Mouse (Mus musculus): ENCODE measurements at regions not wholly inside any gene's neighbourhood (a gene's known extent, or its start where the extent isn't known, plus 50 kb on each side); places are given as distances from the start of the nearest gene placed in this dataset.

DNA sequence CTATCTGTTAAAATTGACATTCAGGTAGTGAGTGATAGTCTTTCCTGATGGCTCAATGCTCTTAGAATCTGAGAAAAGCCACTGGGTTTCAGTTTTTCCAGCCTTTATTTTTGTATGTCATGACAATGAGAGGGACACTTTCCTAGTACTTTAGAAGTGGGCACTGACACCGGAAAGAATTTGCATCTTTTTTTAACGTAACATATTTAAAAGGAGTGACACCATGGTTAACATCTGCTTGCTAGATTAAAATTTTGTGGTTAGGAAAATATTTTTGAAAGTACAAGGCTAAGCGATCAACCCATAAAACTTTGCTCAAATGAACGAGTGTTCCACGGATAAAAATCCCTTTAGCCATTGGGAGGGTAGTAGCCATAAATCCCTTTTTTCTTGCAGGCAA lies 174.7 kb downstream of the 1700129C05Rik start:
- no peak for DNase-seq (ENCODE audit: low spot score)

DNA sequence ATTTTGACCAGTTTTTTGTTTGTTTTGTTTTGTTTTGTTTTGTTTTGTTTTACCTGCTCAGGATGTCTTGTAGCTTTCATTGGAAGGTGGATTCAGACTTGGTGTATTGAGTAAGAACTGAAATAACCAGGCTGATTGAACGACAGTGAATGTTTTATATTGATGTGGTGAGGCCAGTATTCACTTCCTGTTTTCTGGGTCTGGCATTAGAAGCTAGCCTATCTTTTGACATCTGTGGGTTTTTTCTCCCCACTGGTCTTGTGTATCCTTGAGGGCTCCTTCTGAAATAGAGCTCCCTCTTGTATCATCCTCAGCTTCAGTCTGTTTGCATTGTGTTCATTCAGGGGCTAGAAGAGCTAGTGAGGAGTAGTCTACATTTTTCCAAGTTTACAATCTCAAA lies 175.5 kb downstream of the 1700129C05Rik start:
- DNase-seq (ENCODE audit: low spot score) = no peak

DNA sequence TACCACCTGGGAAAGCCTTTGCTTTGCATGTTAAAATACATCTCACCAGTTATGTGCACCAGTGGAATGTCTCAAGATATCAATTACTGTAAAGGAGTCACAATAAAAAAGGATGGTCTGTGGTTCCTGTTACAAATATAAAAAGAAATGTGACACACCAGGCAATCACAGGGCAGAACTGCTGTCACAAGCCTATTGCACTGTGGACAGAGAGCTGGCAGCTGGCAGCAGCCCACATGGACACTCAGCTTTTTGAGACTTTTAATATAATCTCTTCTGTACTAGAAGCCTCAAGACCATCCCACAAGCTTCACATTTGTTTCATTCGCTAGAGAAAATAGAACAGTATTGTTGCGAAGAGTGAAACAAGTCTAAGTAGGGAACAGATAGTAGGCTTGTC lies 197.7 kb downstream of the 1700129C05Rik start:
- DNase-seq (ENCODE audit: low spot score) = no peak

DNA sequence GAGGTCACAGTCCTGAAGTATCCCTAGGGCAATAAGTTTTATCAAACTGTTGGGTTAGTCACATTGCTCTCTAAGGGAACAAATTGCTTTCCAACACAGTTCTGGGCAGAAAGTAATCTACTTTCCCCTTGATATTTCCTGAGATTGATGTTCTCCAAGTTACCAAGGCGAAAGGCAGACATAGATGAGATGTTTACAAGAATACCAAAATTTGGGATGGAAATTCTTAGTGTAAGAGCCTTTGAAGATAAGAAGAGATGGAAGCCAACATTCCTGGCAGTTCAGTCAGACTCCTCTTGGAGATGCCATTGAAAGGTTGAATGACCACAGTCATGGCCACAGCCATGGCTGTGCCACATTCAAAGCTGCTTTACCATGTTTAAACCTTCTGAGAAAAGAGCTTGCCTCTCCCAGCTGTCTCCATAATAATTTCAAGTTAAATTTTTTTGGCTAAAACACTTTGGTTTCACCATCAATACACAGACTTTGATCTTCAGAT lies 199.4 kb downstream of the 1700129C05Rik start:
- no peak for DNase-seq (ENCODE audit: low spot score)

DNA sequence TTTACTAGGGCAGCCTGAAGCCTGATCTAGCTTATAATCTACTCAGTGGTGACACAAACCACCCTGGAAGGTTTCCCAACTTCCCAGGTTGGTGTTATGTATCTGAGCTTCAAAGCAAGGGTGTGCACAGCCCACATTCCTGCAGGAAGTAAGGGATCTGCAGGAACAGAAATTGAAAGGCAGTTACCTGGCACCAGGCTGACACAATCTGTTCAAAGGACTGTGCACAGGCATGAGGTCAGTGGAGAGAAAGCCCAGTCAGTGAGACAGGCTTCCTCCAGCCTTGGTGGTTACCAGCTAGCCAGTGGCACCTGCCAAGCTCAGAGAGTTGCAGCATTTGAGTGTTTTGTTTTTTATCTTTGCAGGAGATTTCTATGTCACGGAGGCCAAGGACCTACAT lies 203.6 kb downstream of the 1700129C05Rik start:
- DNase-seq (ENCODE audit: low spot score) = no peak

DNA sequence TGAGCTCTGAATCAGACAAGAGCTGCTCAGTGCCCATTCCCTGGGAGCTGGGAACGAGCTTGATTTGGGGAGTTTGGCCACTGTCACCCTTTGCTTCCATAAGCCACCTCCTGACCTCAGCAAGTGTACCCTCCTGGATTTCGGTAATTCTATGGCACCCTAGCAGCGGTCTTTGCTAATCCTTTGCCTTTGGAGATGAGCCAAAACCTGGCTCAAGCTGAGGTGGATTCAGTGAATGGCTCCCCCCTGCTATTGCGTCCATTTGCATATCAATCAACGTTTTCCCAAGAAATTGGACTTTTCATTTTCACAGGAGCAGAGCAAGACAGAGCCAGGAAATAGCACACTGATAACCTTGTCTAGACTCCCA lies 204.1 kb downstream of the 1700129C05Rik start:
- DNase-seq (ENCODE audit: low spot score) = no peak

DNA sequence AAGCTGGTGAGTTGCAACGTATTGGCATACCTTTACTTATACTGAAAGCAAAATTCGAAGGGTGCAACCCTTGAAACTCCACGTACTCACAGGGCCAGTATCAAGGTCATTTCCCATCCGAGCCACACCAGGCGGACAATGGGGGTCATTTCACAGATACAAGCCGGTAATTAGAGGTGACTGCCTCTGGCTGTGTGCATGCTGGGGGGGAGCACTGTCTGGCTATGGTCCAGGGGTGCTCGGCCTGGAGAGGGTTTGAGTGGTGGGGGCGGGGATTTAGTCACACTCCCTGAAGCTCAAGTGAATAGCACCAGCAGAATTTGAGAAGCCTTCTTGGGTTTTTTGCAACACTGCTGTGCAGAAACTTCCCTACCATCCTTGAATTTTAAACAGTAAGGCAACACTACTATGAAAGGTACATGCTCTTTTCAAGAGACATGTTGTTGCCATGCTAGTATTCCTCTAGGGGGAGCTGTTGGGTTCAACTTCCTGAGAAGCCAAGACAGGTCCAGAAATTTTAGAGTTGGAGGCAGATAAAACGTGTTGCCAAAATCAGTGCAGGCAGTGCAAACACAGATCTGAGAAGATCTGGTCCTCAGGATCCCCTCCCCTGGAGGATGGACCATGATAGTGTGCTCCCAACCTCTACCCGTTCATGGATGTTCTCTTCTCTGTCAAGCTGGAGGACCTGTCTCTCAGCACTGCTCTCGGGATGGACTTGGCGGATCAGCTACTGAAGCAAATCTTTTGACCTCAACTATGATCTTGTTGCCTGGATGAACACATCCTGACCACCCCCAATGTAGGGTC lies 204.7 kb downstream of the 1700129C05Rik start:
- DNase-seq (ENCODE audit: low spot score) = no peak

DNA sequence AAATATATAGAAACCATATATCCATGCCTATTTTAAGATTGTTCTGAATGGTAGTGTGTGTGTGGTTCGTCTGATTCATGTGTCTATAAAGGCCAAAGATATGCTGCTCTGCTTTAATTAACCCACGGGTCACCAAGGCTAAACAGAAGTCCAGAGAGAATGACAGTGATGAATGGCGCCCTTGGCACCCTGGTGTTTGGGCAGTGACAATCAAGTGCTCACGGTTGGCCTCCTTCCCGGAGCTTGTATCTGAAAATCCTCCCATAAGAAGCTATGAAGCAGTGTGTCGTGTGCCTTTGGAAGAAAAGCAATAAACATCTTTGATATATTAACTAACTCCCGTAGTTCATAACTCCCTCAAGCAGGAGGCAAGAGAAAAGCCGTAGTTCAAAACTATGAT lies 205.4 kb downstream of the 1700129C05Rik start:
- DNase-seq (ENCODE audit: low spot score) = no peak

DNA sequence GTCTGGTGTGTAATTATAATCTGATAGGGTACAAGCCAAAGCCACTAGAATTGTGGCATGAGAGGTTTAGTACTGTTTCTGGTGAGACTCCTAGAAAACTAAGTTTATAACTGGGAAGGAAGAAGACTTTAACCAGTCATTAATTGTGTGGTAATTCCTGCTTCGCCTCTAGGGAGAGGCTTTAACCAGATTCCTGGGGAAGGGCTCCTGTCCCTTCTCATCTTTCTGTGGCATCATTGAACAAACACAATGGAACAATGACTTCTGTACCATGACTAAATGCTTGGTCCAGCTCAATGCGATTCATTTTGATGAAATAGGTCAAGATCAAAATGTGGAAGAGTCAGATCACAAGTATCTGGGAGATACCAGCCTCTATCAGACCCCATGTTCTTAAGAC lies 206.6 kb downstream of the 1700129C05Rik start:
- no peak for DNase-seq (ENCODE audit: low spot score)

DNA sequence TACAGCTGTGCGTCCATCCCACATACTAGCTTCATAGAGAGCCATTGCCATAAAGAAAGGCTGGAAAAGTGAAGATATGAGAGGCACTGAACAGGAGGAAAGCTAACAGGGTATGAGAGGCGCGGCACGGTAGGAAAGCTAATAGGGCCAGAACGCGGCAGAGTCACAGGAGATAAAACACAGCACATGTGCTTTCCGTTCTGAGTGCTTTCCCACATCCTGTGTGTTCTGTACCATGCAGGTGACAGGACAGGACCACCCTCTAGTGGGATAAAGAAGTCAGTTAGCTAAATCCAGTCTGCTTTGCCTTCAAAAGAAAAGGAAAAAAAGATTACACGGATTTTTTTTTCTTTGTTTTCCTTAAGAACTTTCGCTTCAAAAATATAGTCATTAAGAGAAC lies 224.8 kb downstream of the 1700129C05Rik start:
- DNase-seq (ENCODE audit: low spot score) = no peak

DNA sequence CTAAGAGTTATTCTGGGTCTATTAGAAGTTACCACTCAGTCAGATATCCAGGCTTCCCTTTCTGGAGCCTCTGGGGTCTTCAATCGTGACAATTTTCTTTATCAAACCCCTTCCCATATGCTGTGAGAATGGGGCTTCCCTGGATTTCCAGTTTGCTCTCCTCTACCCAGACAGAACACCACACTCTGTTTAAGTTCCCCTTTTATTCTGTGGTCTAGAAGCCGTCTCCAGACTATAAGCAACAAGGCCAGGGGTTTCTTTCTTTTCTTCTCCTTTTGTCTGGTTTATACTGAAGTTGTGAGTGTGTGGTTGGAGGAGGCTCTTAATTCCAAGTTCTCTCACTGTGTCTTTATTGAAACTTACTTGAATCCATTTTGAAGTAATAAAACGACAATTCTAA lies 225.5 kb downstream of the 1700129C05Rik start:
- no peak for DNase-seq (ENCODE audit: low spot score)

DNA sequence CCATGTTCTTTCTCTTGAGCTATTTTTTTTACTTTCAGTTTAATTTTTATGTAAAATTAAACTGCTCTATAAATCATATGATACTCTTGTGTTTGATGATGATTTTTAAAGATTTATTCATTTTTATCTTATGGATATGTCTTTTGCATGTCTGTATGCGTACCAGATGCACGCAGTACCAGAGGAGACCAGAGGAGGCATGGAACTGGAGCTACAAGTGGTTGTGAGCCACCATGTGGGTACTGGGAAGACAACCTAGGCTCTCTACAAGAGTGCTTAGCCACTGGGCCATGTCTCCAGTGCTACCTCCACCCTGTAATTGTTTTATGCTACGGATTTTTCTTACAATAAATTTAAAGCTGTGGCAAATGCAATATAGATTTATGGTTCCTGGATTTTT lies 227.8 kb downstream of the 1700129C05Rik start:
- DNase-seq (ENCODE audit: low spot score) = no peak

DNA sequence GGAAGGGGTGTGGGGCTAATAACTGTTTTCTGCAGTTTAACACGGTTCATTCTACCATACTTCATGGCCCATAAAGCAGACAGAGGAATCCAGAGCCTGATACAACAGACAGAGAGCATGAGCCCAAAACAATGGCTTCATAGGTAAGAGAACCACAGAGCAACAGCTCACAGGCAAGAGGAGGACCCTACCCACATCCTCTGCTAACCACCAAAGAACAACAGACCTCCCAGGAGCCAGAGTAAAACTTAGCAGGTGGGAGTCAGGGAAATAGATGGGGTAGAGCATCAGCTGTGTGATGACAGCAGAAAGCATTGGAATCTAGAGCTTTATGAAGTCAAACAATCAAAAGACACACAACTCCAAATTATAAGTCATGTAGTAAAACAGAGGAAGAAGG lies 231.8 kb downstream of the 1700129C05Rik start:
- no peak for DNase-seq (ENCODE audit: low spot score)

DNA sequence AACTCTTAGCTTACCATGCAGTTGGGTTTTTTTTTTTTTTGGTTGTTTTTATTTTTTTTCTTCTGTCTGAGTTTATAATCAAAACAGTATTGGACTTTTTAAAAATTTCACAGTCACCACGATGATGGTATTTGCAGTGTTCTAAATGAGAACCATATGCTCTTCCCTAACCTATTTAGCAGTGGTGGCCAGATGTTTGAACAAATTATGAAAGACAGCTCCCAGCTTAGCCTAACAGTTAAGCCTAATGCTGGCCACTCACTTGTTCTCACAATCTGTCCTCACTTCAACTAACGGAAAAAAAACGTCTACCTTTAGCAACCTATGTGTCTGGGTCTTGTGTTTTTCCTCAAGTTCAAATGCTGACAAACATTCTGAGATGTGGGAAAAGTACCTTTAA lies 234.8 kb downstream of the 1700129C05Rik start:
- no peak for DNase-seq (ENCODE audit: low spot score)

DNA sequence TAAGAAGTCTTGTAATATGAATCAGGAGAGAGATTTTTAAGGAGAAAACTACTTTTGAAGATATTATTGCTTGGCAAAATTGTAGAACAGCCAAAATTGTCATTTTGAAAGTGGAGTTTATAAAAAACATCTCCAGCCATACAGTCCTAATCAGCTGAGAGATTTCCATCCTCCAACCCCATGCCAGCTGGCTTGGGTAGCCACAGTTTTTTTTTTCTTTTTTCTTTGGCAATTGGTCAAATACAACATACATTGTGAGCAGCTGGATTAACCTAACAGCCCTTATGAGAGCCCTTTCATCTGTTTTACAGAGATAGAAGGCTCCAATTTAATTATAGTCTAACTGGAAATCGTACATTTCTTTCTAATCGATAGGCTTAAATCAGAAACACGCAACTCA lies 235.3 kb downstream of the 1700129C05Rik start:
- DNase-seq (ENCODE audit: low spot score) = no peak

DNA sequence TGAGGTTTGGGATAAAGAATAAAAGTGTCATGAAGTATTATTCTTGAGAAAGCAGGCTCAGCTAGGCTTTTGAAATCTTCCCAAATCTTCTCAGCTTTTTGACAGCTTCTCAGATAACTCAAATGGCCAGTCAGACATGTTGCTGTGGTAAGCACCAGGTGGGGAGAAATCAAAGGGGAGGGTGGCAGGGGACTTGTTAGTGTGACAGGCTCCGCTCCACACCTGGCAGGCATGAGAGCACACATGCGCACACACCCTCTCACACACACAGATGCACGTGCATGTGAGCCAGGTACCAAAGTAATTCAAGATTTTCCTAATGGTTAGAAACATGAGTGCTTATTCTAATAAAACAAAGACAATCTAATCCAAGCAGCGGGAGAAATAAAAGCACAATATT lies 236.1 kb downstream of the 1700129C05Rik start:
- DNase-seq (ENCODE audit: low spot score) = no peak

DNA sequence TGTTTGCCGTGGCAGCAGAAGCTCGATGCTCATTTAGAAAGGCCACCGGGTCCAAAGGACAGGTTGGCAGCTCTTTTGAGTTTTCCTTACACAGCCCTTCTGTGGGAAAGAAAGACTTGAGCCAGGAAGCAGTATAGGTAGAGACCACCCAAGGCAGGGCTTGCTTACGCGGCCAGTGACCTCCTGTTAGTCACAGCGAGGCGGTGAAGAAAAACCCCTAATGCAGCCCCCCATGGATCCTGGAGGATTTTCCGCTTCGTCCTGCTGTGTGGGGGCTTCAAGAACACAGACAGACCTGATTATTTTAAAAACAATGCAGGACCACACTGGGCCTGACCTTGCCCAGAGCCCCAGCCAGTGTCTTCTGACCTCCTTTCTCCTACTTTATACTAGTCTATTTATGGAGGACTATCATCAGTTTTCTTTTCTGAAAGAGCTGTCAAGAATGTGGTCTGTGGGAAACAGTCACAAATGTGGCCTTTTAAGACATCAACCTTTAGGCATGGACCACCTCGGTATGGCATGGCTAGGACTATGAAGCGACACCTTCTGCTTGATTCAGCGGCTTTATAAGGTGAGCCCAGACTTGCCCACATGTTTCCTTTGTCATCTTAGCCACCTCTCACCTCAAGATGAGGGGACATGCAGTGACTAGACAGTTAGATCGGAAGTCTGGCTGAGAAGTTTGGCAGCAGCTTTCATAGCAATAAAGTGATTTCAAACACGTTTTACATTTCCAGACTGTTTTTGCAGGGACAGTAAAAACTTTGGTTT lies 274.3 kb downstream of the 1700129C05Rik start:
- DNase-seq (ENCODE audit: low spot score) = no peak

DNA sequence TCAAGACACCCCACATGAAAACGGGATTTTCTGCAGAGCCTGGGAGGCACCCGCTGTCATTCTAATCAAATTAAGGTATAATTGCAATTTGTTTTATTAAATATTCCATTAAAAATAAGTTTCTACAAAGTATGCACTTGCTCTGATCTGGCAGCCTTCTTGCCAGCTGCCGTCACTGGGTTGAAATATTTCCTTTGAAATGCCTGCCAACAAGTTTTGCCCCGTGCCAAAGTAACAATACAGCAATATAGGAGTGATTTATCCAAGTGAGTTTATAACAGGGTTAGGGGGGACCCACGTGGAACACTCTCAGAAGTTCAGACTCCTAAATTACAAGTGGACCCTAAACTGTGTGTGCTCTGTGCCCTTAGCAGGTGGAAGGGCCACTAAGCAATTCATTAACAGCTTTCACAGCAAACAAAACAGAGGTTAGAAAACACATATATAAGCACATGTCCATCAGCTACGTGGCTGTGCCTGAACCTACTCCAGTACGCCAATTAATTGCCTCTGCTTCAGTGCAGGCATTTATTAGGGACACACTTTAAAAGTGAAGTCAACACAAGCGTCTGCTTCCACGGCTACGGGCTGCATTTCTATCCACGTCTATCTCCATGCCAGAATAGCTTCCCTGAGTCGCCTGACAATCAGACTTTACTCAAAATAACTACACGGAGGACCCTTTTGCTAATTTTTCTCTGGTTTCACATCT lies 275.1 kb downstream of the 1700129C05Rik start:
- no peak for DNase-seq (ENCODE audit: low spot score)

DNA sequence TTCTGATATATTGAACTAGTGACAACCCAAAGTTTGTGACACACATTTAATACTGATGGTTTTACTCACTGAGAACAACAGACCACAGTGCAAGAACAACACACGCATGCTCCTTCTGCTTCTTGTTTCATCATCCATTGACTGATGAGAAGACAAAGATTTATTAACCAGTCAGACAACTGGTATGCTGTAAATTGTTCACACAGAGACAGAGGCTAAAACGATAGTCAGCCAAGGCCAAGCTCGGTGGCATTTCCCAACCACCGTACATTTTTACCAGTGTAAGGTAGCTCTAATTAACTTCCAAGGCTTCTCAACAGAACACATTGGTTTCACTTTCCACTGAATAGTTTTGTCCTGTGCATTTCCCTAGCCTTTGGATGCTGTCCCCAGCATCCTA lies 287.8 kb downstream of the 1700129C05Rik start:
- DNase-seq (ENCODE audit: low spot score) = no peak

DNA sequence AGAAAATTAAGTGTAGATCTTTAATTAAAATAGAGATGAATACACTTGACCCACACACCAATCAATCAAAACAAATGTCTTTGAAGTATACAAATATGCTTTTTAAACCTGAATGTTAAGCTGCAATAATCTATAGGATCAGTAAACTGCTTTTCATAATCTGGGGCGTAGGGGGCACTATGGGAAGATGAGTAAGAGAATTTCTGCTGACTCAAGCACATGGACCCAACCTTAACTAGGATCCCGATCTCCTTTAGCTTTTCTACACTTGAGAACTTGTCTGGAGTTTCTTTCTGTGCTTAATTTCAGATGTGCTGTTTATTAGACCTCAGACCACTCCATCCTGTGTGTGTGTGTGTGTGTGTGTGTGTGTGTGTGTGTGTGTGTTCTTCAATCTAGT lies 298.1 kb downstream of the 1700129C05Rik start:
- DNase-seq (ENCODE audit: low spot score) = no peak

DNA sequence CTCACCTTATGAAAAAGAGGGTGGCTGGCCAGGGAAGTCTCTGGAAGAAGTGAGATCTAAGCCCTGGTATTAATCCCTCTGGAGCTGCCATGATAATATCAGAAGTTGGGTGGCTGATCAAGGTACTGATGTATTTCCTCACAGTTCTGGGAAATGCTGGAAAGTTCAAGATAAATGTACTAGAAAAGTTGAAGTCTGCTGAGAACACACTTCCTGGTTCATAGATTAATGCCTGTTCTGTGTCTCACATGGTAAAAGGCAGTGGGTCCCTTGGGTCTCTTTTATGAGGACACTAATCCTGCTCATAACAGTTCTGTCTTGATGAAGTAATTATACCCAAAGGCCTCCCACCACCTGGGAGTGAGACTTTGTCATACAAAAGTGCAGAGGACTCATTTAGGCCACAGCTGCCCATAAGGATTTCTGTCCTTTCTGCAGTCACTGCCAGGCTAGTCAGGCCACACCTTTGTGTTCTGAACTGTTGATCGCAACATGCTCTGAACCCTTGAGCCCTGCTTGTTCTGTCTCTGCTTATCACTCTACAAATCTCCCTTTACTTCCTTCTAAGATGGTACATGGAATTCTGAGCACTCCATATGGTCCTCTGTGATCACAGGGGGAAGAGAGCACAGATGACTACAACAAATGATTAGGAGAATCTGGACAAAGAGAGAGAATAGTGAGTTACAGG lies 300.4 kb downstream of the 1700129C05Rik start:
- no peak for DNase-seq (ENCODE audit: low spot score)

DNA sequence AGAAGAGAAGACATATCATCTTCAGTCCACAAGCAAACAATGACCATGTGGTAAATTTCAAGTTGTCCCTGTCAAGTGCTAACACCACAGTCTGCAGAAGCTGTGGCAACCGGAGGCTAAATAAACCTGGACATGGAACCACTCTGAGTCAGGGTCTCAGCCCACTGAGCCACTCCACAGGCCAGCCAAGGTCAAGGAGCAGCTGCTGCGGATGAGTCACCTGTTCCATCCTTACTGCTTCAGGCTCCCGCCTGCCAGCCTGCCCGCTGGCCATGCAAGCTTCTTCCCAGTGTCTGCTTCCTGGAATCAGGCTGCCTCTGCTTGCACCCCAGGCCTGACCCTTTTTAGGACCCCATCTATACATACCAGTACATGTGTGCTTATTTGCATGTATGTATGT lies 319.8 kb downstream of the 1700129C05Rik start:
- DNase-seq (ENCODE audit: low spot score) = no peak
